In the genomic region with DNA sequence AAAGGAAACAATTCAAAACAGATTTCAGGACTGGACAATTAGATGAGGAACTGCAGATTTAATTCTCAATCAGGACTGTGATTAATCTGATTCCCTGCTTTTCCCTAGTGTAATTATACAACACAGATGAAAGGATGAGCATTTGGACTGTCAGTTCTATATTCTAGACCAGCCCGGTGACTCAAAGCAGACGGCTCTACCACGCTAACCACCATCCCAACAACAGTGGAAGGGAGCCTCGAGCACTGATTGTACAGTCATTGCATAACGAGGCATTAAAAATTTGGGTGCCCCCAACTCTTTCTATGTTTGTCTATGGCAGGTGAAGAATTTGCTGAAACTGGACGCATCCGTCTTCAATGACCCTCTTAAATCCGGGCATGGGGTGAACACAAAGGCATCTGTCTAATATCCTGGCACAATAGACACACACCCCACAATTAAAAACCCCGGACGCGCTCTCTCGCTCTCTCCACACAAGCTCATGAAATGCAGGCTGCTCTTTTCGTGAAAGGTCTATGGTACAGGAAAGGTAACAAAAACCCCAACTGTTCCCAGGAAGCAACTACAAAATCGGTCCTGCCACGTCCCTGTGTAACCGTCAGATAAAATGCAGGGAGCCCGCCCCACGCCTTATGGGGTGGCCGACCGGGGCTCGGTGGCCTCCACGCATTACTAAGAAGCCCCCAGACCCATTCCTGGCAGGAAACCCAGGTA, we compare ENCODE assay signal across 7 mouse cellular contexts. TPM values are rescaled to one million over a fixed set of nuclear protein-coding genes. Genes with fewer than 3 reads are reported as not detected.
DNase-seq lines count a peak whose midpoint lies in the region; ATAC-seq lines count a peak whose summit lies in the region.

No protein-coding gene starts in this region.

- H3K36me3 ChIP-seq in embryonic facial prominence, embryonic 10.5 days (replicated peaks) = no peaks in the 10 kb centered on the region
- no peaks in the 10 kb centered on the region for H3K36me3 ChIP-seq in heart, embryonic 14.5 days (ENCODE audit: control insufficient read depth, insufficient read depth, low read length)
- H3K36me3 ChIP-seq in lung, embryonic 16.5 days (ENCODE audit: control insufficient read depth, insufficient read depth, low read length) = no peaks in the 10 kb centered on the region

- no peaks in the 10 kb centered on the region for H3K4me1 ChIP-seq in embryonic facial prominence, embryonic 10.5 days
- H3K4me1 ChIP-seq in heart, embryonic 14.5 days (ENCODE audit: control insufficient read depth in 2 of 2, insufficient read depth in 2 of 2, low read length in 2 of 2) = no peaks in the 10 kb centered on the region
- H3K4me1 ChIP-seq in lung, embryonic 16.5 days (replicated peaks; ENCODE audit: control insufficient read depth, insufficient read depth, low read length) = no peaks in the 10 kb centered on the region

- H3K27ac ChIP-seq in embryonic facial prominence, embryonic 10.5 days (replicated peaks) = peak overlapping the region; percentile 89
- H3K27ac ChIP-seq in heart, embryonic 14.5 days (replicated peaks in 1 of 2; ENCODE audit: control insufficient read depth in 1 of 2, insufficient read depth in 1 of 2, low read depth in 2 of 2, low read length in 2 of 2) = peak overlapping the region in 1 of 2 experiments; percentile 88; a peak in 1 of 4 replicates
- peak overlapping the region; percentile 89 for H3K27ac ChIP-seq in lung, embryonic 16.5 days (ENCODE audit: low read length)

- no peaks in the 10 kb centered on the region for H3K27me3 ChIP-seq in embryonic facial prominence, embryonic 10.5 days (replicated peaks; ENCODE audit: low read depth, poor library complexity, severe bottlenecking)
- H3K27me3 ChIP-seq in heart, embryonic 14.5 days (ENCODE audit: control insufficient read depth, insufficient read depth, low read length) = no peaks in the 10 kb centered on the region
- no peaks in the 10 kb centered on the region for H3K27me3 ChIP-seq in lung, embryonic 16.5 days (ENCODE audit: control insufficient read depth, insufficient read depth, low read depth, low read length)

- H3K9ac ChIP-seq in heart, embryonic 14.5 days (ENCODE audit: low read length) = peak overlapping the region; percentile 82
- peak overlapping the region; percentile 80 for H3K9ac ChIP-seq in lung, embryonic 16.5 days (ENCODE audit: low read length)

- peaks cover 7% of the 10 kb centered on the region; the same call in 1 of the 2 replicates for H3K9me3 ChIP-seq in embryonic facial prominence, embryonic 10.5 days
- no peaks in the 10 kb centered on the region for H3K9me3 ChIP-seq in heart, embryonic 14.5 days (ENCODE audit: control insufficient read depth, low read length)
- no peaks in the 10 kb centered on the region for H3K9me3 ChIP-seq in lung, embryonic 16.5 days (ENCODE audit: control insufficient read depth, low read length)

- peak; percentile 51 for DNase-seq in 3T3-L1 (ENCODE audit: low read depth, low spot score)
- DNase-seq in CD4-positive helper T cell, adult 2 months (ENCODE audit: low read depth, low spot score) = peak; percentile 5
- DNase-seq in embryonic facial prominence, embryonic 10.5 days (ENCODE audit: low spot score) = peak; percentile 28
- DNase-seq in layer of hippocampus, adult 9-11 months = peak; percentile 3
- DNase-seq in right cerebral cortex, postnatal 25 days = peak; percentile 7

- H3K4me2 ChIP-seq in heart, embryonic 14.5 days (ENCODE audit: low read length) = peak overlapping the region; percentile 67
- peak overlapping the region; percentile 54 for H3K4me2 ChIP-seq in lung, embryonic 16.5 days (ENCODE audit: low read depth, low read length)

- 26% methylated on average over 22 of the region's 22 CpGs for WGBS in embryonic facial prominence, embryonic 10.5 days
- WGBS in heart, embryonic 14.5 days = 23% methylated on average over 22 of the region's 22 CpGs
- WGBS in lung, embryonic 16.5 days = 19% methylated on average over 22 of the region's 22 CpGs

- peak overlapping the region; percentile 66 for H3K4me3 ChIP-seq in embryonic facial prominence, embryonic 10.5 days
- H3K4me3 ChIP-seq in heart, embryonic 14.5 days (ENCODE audit: control insufficient read depth in 1 of 2, insufficient read depth in 1 of 2, low read depth in 1 of 2, low read length in 2 of 2) = peak overlapping the region; percentile 64 to 83
- peak overlapping the region; percentile 70 for H3K4me3 ChIP-seq in lung, embryonic 16.5 days (ENCODE audit: low read length)

- no peak for ATAC-seq in heart, embryonic 14.5 days (ENCODE audit: insufficient number of reproducible peaks, insufficient read depth, low FRiP score, low read depth)
- no peak for ATAC-seq in lung, embryonic 16.5 days (ENCODE audit: low read depth)

RNA-seq across cellular contexts. Expression of gene Cask, which starts 5.9 kb away (rescaled TPM):
- polyA plus RNA-seq in embryonic facial prominence, embryonic 10.5 days (2016; fragmentation: Nextera tagmentation; extraction: Ambion mirVana) = 12.5 and 13.6 TPM in 2 replicates
- 8.7 and 9.4 TPM in 2 replicates for polyA plus RNA-seq in heart, embryonic 14.5 days (2014; fragmentation: Nextera tagmentation; extraction: Ambion mirVana)
- 12.3 and 12.7 TPM in 2 replicates for polyA plus RNA-seq in lung, embryonic 16.5 days (2015; fragmentation: Nextera tagmentation; extraction: Ambion mirVana)
